Mouse (Mus musculus): ENCODE data around the gene Ypel4.

Gene Ypel4

DNA sequence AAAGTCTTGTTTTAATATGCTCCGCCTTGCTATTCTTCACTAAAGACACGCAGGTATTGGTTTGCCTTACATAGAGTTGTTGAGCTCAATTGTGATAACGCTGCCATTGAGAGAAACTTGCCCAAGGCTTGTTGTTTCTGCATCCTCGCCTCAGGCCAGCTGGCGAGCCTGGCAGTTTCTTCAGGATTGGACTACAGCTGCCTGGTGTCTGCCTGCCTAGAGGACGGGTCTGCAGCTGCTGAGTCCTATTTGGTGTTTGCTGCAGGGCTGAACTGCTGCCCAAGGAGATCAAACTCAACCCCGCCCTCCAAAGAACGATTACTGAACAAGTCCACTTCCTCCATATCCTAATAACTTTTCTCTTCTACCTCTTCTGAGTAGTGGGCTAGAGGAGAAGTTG lies 26.9 kb downstream of the Ypel4 start:
- in situ Hi-C loops (cut with MboI, MseI), result no loop called here

GRCm38 (mm10) chr2:84761309-84761708 lies 27.5 kb downstream of the Ypel4 start:
- in situ Hi-C loops (cut with MboI, MseI), result no loop called here

GRCm38 (mm10) chr2:84761840-84762239 lies 28.0 kb downstream of the Ypel4 start:
- in situ Hi-C loops (cut with MboI, MseI), result no loop called here

DNA sequence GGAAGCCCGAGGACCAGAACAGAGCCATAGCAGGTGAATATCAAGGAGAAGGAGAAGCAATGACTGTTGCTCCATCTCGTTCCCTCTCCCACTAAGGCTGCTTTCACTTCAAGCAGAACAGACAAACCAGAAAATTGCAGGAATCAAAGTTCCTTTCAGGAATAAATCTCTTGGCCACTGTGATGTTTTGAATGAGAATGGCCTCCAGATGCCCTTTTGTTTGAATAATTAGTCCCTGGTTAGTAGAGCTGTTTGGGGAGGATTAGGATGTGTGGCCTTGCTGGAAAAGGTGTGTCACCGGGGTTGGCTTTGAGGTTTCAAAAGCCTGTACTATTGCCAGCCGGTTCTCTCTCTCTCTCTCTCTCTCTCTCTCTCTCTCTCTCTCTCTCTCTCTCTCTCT lies 28.4 kb downstream of the Ypel4 start:
- in situ Hi-C loops (cut with MboI, MseI), result no loop called here

DNA sequence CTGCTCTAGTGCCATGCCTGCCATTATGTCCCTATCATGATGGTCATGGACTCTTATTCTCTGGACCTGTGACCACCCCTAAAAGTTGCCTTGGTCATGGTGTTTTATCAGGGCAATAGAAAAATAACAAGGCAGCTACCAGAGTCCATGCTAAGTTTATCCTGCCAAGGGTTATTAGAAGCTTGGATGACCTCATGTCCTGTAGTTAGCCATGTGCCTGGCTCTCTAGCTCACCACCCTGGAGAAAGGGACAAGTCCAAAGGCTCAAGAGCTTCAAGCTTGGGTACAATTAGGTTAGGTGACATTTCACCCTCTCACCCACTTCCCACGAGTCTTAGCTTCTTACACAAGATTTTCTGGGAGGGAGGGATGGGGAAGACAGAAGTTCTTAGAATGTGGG lies 29.0 kb downstream of the Ypel4 start:
- in situ Hi-C loops (cut with MboI, MseI), result no loop called here

DNA sequence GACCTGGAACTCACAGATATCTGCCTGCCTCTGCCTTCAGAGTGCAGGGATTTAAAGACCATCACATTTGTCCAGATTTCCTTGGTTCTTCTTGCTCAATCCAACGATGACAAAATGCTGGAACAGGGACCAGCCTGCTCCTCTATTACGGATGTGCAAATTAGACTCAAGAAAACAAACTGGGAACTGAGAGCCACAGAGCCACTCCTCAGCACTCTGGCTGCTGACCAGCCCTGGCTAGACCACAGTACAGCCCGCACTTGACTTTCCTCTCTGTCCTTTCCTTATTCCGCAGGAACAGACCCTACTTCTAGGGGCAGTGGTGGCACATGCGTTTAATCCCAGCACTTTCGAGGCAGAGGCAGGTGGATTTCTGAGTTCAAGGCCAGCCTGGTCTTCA lies 36.6 kb downstream of the Ypel4 start:
- in situ Hi-C loops (cut with MboI, MseI), result no loop called here

DNA sequence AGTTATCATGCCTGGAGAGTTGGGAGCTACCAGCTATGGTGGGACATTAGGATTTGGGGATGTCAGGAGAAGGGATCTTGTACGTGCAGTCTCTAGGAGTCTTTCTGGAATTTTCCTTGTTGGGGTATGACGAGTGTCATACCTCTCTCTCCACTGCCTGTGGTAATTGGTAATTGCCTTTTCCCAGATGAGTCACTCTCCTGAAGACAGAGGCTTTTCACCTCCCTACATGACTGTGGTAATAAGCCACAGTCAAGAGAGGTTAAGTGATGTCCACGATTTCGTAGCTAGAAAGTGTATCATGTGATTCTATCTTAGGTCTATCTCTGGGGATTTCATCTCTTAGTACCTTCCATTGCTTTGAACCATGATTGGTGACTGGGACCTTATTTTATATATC lies 38.6 kb downstream of the Ypel4 start:
- in situ Hi-C loops (cut with MboI, MseI), result no loop called here

DNA sequence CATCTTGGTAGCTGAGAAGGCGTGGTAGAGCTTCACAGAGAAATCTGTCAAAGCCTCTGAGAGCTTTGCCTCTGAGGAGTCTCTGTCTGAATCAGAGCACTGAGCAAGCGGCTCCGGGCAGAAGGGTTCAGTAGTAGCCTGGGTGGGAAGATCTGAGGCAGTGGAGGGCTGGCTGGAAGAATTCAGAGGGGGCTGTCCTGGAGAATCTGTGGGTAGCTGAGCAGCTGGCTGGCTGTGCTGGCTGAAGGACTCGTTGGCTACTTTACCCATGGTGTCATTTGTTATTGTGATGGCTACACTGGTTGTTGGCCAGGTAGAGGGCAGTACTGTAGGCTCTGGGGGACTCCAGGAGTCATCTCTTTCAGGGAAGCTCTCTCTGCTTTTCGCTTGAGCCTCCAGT lies 39.3 kb downstream of the Ypel4 start:
- in situ Hi-C loops (cut with MboI, MseI), result no loop called here

DNA sequence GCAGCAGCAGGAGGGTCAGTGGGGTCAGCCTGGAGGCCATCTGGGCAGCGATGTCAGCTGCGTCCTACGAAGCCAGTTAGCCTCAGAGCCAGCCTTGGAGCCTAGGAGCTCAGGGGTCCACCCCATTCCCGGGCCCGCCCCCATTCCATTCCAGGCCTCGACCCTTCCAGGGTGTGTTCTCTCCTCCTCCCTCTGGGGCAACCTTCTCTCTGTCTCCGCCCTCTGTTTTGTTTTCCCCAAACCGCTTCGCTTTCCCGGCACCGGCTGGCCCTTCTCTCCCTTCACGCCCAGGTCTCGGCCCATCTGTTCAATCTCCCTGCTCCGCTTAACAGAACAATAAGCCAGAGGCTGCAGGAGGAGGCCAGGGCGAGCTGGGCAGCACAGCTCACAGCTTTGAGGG lies 40.9 kb downstream of the Ypel4 start:
- in situ Hi-C loops (cut with MboI, MseI), result no loop called here

- in situ Hi-C loops (cut with MboI, MseI), result no loop called here
These were observed 41.4 kb downstream of the Ypel4 start, which contains the start of gene Serping1 for GRCm38 (mm10) chr2:84775241-84775640. Gene Serping1 (minus strand): TSS chr2:84775444.

DNA sequence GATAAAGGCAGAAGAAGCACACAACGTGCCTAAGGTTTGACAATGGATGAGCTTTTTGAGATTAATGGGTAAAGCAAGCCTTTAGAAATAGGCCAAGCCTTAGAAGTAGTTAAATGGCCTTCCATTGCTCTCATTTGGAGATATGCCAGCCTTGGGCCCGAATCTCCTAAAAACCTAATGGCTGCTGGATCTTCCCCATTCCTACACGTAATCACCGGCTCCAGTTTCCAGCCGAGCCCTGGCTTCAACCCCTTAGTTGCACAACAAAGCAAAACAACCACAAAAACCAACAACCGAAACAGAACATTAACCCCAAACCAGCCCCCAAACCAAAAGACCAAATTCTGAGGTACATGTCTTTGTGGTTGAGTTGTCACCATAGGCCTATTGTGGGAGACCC lies 41.8 kb downstream of the Ypel4 start:
- in situ Hi-C loops (cut with MboI, MseI), result no loop called here

GRCm38 (mm10) chr2:84777706-84778105 lies 43.8 kb downstream of the Ypel4 start:
- in situ Hi-C loops (cut with MboI, MseI), result no loop called here

DNA sequence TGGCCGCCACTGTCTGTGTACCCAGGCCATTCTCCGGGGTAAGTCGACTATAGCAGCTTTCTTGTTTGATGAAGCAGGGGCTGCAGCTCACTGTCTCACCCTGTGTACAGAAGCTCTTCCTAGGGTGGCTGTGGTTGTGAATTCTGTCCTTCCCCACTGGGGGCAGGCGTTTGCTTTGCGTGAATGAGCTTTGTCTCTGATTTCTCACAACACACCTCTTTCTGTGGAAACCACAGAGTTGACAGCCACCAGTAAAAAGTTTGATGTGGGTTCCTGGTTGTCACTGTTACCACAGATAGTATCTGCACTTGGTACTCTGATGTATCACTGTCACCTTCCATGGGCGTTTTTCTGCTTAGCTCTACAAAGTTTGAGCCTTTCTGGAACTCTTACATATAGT lies 45.4 kb downstream of the Ypel4 start:
- in situ Hi-C loops (cut with MboI, MseI), result no loop called here

GRCm38 (mm10) chr2:84783315-84783714 lies 49.5 kb downstream of the Ypel4 start:
- in situ Hi-C loops (cut with MboI, MseI), result no loop called here

DNA sequence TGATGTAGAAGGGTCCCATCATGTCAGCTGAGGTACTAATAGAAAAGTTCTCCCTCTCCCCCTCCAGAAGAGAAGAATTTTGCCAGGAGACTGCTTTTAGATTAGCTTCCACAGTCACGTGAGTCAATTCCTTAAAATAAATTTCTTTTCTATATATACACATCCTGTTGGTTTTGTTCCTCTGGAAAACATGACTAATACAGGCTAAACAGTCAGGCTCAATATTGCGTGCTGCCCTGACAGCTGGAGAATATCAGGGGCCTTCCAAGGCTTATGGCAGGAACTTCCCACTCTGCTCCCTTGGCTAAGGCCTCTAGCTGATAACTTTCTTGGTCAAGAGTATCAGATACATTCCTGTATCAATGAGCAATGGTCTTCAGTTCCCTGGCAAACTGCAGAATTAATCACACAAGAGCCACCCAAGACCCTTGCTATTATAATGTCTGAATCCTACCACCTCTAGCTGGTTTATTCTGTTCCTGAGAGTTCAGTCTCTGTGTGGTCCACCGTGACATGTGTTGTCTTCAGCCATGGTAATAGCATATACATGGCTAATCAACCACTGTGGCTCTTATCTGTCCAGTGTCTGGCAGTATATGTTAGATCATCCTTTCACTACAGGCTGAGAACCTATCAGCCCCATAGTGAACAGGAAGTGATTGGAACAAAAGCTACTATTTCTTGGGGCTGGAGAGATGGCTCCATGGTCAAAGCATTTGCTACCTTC lies 50.1 kb downstream of the Ypel4 start:
- in situ Hi-C loops (cut with MboI, MseI), result no loop called here

All from T-helper 2 cell (primary cell).